Comparison of ENCODE assay signal across 29 mouse cellular contexts in the genomic region with DNA sequence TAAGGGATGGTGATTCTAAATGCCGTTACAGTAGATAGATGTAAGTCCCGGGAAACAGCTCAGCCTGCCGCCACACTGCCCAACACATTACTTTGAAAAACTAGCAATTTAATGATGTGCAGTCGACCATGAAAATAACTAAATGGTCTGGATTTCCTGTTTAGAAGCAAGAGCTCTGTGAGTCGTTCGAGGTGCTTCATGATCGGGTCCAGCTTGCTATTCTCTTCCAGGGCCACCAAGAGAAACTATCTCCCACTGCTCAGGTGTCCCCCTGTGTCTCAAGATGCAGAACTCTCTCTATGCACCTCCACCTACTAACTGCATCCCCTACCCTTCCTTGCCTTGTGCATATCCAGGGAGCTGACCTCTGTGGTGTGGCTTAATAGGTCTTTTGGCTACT.
DNase-seq lines count a peak whose midpoint lies in the region; ATAC-seq and TF ChIP-seq lines count a peak whose summit lies in the region.
"Had no signal": no experiment of that assay in that cellular context is flagged by ENCODE, and none has a peak within 500 bp of the region (broad histone marks: within the 10 kb centered on the region; RNA-seq: fewer than 3 reads in every experiment).

No protein-coding gene starts in this region.

- TF ChIP-seq CTCF in lung, embryonic 14.5 days (IDR thresholded peaks at IDR 0.05; ENCODE audit: low read depth), result no peak
- TF ChIP-seq CTCF in lung, adult 2 months (IDR thresholded peaks at IDR 0.05; ENCODE audit: insufficient read depth, low read length), result no peak

- H3K9ac ChIP-seq in lung, embryonic 14.5 days, result no peak overlapping the region
- H3K9ac ChIP-seq: embryonic facial prominence, embryonic 13.5 days; embryonic facial prominence, embryonic 15.5 days; forebrain, embryonic 12.5 days had no signal

- H3K27me3 ChIP-seq in lung, embryonic 14.5 days (ENCODE audit: insufficient read depth, low read length), result no peaks in the 10 kb centered on the region
- H3K27me3 ChIP-seq: CH12.LX; embryonic facial prominence, embryonic 13.5 days; embryonic facial prominence, embryonic 15.5 days; forebrain, embryonic 12.5 days had no signal

- no peak overlapping the region for H3K4me3 ChIP-seq in lung, embryonic 14.5 days (ENCODE audit: low read depth, low read length)
- no peak overlapping the region for H3K4me3 ChIP-seq in lung, adult 2 months (replicated peaks; ENCODE audit: extremely low read depth, low read depth, low read length)
- H3K4me3 ChIP-seq: embryonic facial prominence, embryonic 13.5 days; embryonic facial prominence, embryonic 15.5 days; erythroblast, embryonic 14.5 days; forebrain, embryonic 10.5 days; forebrain, embryonic 12.5 days had no signal

- no peaks in the 10 kb centered on the region for H3K9me3 ChIP-seq in lung, embryonic 14.5 days (ENCODE audit: low read depth, low read length)
- H3K9me3 ChIP-seq: embryonic facial prominence, embryonic 13.5 days; embryonic facial prominence, embryonic 15.5 days; forebrain, embryonic 10.5 days; forebrain, embryonic 12.5 days had no signal

- H3K36me3 ChIP-seq in lung, embryonic 14.5 days (ENCODE audit: insufficient read depth), result no peaks in the 10 kb centered on the region
- H3K36me3 ChIP-seq: embryonic facial prominence, embryonic 13.5 days; embryonic facial prominence, embryonic 15.5 days; forebrain, embryonic 10.5 days; forebrain, embryonic 12.5 days; G1E had no signal

- peak; percentile 71 for DNase-seq in heart, adult 11 months
- DNase-seq in heart, adult 18-20 months, result no peak
- peak; percentile 56 for DNase-seq in lung, embryonic 14.5 days
- no peak for DNase-seq in lung, adult 2 months
- DNase-seq in lung, postnatal 10 days, result peak; percentile 9
- DNase-seq in lung, adult 18-20 months, result no peak
- DNase-seq: adrenal gland, adult 8-10 months; adrenal gland, postnatal 14 days; adrenal gland, postnatal 36 days; B cell, adult 2 months; cerebellum, adult 11 months; cerebellum, adult 18-20 months; cerebellum, adult 8-10 months; cerebellum, adult 9-11 months; cerebellum, postnatal 14 days; cerebellum, postnatal 36 days; embryo, embryonic 11 days had no signal

- no peaks in the 10 kb centered on the region for H3K4me1 ChIP-seq in lung, embryonic 14.5 days (ENCODE audit: insufficient read depth)
- no peaks in the 10 kb centered on the region for H3K4me1 ChIP-seq in lung, adult 2 months (ENCODE audit: control insufficient read depth, insufficient read depth, low read length)
- H3K4me1 ChIP-seq: embryonic facial prominence, embryonic 13.5 days; embryonic facial prominence, embryonic 15.5 days; forebrain, embryonic 10.5 days; forebrain, embryonic 12.5 days had no signal

- no peak overlapping the region for H3K27ac ChIP-seq in lung, embryonic 14.5 days (ENCODE audit: low read depth)
- H3K27ac ChIP-seq: embryonic facial prominence, embryonic 13.5 days; embryonic facial prominence, embryonic 15.5 days; forebrain, embryonic 10.5 days; forebrain, embryonic 12.5 days had no signal

- ATAC-seq in lung, embryonic 14.5 days (ENCODE audit: insufficient read depth), result no peak
- ATAC-seq: activated CD4-positive, CD25-positive, alpha-beta regulatory T cell, adult 4 months; CD4-positive, CD25-positive, alpha-beta regulatory T cell, adult 4 months; forebrain, embryonic 14.5 days; forebrain, embryonic 16.5 days; Patski had no signal

- TF ChIP-seq POLR2A in lung, adult 2 months (IDR thresholded peaks at IDR 0.05; ENCODE audit: borderline replicate concordance, extremely low read depth, low read depth, low read length), result no peak

- no peak overlapping the region for H3K4me2 ChIP-seq in lung, embryonic 14.5 days
- H3K4me2 ChIP-seq: embryonic facial prominence, embryonic 13.5 days; embryonic facial prominence, embryonic 15.5 days; forebrain, embryonic 12.5 days had no signal

- 52% methylated on average over 7 of the region's 7 CpGs for WGBS in lung, embryonic 14.5 days
- 62% methylated on average over 7 of the region's 7 CpGs for WGBS in lung, adult 2 months

Comparison
In these comparisons a context has a peak if more than half of its experiments do, and no peak if none do; other contexts are left out.
1. DNase-seq: peak in heart, adult 11 months (single experiment), lung, embryonic 14.5 days (single experiment) and lung, postnatal 10 days (single experiment); none in heart, adult 18-20 months (0 of 2), lung, adult 2 months (single experiment) and lung, adult 18-20 months (0 of 2).